Mouse (Mus musculus): ENCODE measurements at regions not wholly inside any gene's neighbourhood (a gene's known extent, or its start where the extent isn't known, plus 50 kb on each side); places are given as distances from the start of the nearest gene placed in this dataset.

GRCm38 (mm10) chr3:34593279-34593678 lies 56.9 kb upstream of the Sox2 start:
- TF ChIP-seq CTCF (IDR thresholded peaks at IDR 0.05; ENCODE audit: low read depth, low read length) = no peak
- no peak for TF ChIP-seq EP300 (IDR thresholded peaks at IDR 0.05; ENCODE audit: insufficient read depth, low read depth, low read length)
- no peak for TF ChIP-seq POLR2A (IDR thresholded peaks at IDR 0.05; ENCODE audit: insufficient read depth, low read length)

All from ES-Bruce4 (cell line).